Mouse (Mus musculus): ENCODE data around the gene Stap2.

The Stap2 gene

DNA sequence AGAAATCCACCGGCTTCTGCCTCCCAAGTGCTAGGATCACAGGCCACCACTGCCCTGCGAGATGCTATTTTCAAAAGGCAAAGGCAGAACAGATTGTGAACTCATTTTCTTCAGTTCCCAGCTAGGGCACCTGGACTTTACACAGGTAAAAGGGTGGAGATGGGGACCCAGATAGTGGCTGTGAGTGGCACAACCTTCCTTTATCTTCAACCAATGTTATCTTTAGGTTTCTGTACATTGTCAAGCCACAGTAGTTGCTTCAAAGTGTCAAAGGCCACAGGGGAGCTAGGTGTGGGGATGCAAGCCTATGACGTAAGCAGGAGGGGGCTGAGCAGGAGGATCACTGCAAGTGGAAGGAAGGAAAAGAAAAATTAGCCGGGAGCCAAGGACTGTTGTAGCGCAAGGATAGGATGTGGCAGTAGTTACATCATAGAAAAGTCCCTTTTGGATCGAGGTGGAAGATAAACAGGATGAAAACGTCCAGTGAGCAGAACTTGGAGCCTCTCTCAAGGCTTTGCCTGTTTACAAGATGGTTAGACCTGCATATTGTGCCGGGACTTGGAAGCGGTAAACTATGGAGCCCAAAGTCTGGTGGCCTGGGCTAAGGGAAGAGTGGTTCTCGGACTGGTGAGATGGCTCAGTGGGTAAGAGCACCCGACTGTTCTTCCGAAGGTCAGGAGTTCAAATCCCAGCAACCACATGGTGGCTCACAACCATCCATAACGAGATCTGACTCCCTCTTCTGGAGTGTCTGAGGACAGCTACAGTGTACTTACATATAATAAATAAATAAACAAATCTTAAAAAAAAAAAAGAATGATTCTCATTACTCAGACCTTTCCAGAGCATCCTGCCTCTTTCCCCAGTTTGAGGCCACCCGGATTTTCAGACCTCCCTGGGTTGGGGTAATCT is 2.3 kb upstream of the Stap2 start:
- no peak for DNase-seq (ENCODE audit: low spot score)

GRCm38 (mm10) chr17:56006956-56007355 is 1.6 kb upstream of the Stap2 start:
- DNase-seq (ENCODE audit: low spot score) = no peak

DNA sequence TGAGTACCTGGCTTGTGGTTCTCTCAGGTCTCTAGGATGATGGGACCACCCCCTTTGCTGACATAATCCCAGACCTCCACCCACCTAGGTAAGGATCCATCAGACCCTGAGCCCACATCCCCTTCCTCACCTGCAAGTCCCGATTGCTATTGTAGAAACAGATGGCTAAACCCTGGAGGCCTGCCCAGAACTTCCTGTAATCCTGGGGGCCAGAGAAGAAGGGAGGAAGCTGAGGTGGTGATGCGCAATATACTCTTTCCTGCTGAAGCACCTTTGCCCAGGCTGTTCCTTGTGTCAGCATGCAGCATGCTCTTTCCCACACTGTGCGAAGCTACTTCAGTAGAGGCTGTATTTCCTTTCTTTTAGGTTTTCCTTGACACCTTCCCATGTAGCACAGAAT is 2.4 kb downstream of the Stap2 start:
- no peak for DNase-seq (ENCODE audit: low spot score)

DNA sequence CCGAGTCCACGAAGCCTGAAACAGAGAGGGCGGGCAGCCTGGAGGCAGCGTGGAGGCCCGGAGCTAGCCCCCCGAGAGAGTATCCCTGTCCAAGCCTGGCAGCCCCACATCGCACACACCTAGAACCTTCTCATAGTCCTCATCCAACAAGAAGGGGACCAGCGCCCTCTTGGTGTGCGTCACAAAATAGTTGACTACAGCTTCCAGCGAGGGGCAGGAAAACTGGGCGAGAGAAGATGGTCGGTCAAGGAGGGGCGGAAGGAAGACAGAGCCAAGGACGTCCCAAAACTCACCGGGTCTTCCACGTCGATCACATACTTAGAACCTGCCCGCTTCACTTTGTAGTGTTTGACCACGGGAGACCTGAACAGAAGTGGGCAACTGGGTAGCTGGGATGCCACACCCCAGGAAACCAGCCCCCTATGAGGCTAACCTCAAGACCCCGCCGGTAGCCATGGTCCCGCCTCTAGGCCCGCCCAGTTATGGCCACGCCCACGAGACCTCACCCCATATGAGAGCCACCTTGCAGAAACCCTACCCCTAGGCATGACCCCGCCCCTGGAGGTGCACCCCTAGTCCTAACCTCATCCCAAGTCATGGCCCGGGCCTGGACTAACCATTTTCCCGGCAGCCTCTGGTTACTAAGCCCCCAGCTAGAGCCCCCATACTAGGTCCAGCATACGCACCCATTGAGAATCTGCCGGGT is 5.4 kb downstream of the Stap2 start:
- DNase-seq (ENCODE audit: low spot score) = no peak

GRCm38 (mm10) chr17:55996007-55996406 is 9.4 kb downstream of the Stap2 start:
- no peak for DNase-seq (ENCODE audit: low spot score)

GRCm38 (mm10) chr17:55990278-55990898 is 15.0 kb downstream of the Stap2 start:
- no peak for DNase-seq (ENCODE audit: low spot score)

DNA sequence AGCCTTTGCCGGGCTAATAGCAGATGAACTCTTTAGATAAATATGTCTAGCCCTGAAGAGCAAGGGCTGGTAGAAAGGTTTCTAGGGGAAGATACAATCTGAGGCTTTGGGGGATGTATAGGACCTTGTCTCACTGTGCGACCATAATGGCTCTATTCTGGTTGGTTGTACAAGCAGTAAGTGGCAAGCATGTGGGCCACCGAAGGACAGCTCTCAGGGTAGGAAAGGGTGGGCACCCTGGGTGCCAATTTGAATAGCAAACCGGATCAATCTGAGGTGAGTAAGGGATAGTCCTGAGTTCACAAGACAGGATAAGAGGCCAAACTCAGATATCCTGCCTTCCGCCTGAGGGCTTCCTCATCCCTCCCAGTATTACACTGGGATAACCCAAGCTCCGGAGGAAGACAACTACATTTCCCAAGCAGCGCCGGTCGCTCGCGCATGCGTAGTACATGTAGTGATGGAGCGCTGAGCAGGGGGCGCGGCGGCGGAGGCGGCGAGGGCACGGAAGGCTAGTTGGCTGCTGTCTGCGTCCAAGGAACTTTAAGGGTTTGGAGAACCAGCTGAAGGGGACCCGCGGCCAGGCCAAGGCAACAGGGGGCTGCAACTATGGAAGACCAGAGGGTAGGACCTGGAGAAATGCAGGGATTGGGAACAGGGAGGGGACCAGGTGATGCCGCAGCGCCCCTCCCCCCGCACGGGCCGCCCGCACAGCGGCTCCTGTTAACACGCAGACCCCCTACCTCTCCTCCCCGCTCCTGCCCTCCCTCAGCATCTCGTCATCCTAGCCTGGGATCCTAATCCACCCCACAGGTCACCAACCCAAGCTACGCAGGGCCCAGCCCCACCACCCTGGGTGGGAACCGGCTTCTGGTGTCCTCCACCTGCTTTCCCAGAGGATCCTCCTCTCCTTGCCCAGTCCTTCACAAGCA is 19.1 kb downstream of the Stap2 start, which contains the start of gene Fsd1:
TSS of gene Fsd1 (plus strand) at position 480 of the 932 bp plus-strand sequence.
- DNase-seq (ENCODE audit: low spot score) = no peak

DNA sequence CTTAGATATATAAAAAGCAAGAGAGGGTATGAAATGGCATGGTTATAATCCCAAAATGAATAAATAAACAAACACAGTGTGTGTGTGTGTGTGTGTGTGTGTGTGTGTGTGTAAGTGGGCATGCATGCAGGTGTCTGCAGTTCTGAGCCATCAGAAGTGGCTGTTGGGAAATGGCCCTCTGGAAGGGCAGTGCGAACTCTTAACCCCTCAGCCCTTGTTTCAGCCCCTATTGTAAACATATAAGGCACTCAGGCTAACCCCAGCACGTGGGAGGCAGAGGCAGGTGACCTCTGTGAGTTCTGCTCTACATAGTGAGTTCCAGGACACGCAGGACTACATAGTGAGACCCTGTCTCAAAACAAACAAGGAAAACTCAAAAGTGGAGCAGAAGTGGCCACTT is 28.1 kb downstream of the Stap2 start:
- DNase-seq (ENCODE audit: low spot score) = no peak

- DNase-seq (ENCODE audit: low spot score) = no peak
These were observed 29.0 kb downstream of the Stap2 start for GRCm38 (mm10) chr17:55976255-55976862.

- DNase-seq (ENCODE audit: low spot score) = no peak
These were observed 33.9 kb downstream of the Stap2 start for GRCm38 (mm10) chr17:55971453-55971852.

GRCm38 (mm10) chr17:55969966-55970891 is 35.2 kb downstream of the Stap2 start, which contains the start of gene Shd:
TSS of gene Shd (plus strand) at chr17:55970467.
- DNase-seq (ENCODE audit: low spot score) = no peak

DNA sequence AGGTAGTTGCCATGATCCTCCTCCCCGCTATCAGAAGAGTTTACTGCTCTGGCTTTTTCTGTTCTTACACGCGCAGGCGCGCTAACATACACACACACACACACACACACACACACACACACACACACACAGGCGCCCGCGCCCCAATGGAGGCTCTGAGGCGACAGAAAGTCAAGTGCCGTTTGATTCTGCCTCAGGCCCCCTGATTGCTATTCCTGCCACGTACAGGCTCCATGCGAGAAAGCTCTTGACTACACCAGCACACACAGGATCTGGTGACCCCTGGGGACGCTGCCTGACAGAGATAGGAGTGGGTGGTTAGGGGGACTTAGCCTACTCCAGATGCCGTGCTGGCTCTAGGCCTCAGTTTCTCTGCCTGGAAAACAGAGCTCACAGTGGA is 35.8 kb downstream of the Stap2 start:
- no peak for DNase-seq (ENCODE audit: low spot score)

DNA sequence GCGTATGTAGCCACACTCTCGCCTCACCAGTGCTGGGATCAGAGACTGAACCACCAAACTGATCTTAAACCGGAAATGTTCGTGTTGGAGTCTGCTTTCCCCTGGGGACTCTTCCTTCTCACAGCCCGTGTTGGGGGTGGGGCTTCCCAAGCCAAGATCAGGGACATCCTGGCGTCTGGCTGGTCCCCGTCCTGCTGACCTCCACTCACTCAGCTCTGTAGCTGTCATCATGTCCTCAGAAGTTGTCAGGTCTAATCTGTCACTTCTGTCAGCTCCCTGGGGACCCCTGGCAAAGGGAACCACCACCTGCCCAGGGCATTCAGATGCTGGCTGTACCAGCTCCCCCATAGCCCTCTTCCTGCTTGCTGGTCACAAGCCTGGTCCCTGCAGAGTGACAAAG is 37.2 kb downstream of the Stap2 start:
- no peak for DNase-seq (ENCODE audit: low spot score)

GRCm38 (mm10) chr17:55967186-55967585 is 38.2 kb downstream of the Stap2 start:
- DNase-seq (ENCODE audit: low spot score) = no peak

- no peak for DNase-seq (ENCODE audit: low spot score)
These were observed 40.4 kb downstream of the Stap2 start for GRCm38 (mm10) chr17:55964996-55965395.

GRCm38 (mm10) chr17:55964496-55964895 is 40.9 kb downstream of the Stap2 start:
- DNase-seq (ENCODE audit: low spot score) = no peak

- no peak for DNase-seq (ENCODE audit: low spot score)
These were observed 42.2 kb downstream of the Stap2 start for GRCm38 (mm10) chr17:55963171-55963570.

DNA sequence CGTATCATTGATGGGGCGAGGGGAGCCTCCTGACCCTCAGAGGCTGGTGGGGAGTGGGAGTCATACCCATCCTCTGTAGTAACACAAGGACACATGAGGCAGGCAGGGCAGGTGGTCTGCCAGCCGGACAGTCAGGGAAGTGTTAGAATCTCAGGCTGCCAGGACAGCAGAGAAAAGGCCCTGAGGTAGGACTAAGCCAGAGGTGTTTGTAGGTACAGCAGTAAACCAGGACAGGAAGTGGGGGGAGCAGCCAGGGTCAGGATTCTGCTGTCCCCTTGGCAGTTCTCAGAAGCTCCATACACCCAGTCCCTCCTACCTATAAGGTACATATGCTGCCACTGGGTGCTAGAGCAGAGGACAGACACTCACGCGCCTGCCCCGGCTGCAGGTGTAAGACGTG is 43.8 kb downstream of the Stap2 start:
- DNase-seq (ENCODE audit: low spot score) = no peak

DNA sequence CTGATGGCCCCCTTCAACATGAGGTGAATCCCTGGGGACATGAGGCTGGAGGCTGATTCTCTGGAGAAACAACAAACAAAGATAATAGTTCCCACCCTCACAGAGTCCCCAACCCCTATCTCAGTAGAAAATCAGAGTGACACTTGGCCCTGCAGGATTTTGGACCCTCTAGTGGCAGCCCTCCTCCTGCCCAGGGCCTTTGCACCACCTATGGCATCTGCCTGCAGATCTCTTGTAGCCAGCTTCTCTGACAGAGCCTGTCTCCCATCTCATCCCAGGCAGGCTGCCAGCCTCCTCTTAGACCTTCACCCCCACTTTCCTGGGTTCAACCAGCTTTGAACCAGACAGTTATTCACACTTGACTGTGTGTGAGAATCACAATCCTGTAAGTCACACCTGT is 44.6 kb downstream of the Stap2 start:
- DNase-seq (ENCODE audit: low spot score) = no peak
